Mouse (Mus musculus) liver, adult 2 months (tissue): Measurements from ENCODE around the gene Gm20388. TPM values are rescaled to one million over a fixed set of nuclear protein-coding genes. Genes with fewer than 3 reads are reported as not detected.

Source experiments
- DNase-seq: peaks from one replicate; pipeline ENCODE4 v3.0.0-alpha.2; 2011; ENCODE audit warnings: low read depth, low spot score; ENCODE audit errors: extremely low read depth
- H3K27ac ChIP-seq: fragments of 200-500 bp; replicated peaks from 2 replicates; pipeline ENCODE4 v1.5.1; 2012; ENCODE audit warnings: low read depth, mild to moderate bottlenecking, control low read depth, inconsistent platforms, low read length; ENCODE audit not compliant: insufficient read depth
- H3K27me3 ChIP-seq: fragments of 200-500 bp; 2 replicates; pipeline ENCODE4 v1.6.1; 2012; ENCODE audit warnings: mild to moderate bottlenecking, moderate library complexity, low read length, inconsistent platforms; ENCODE audit not compliant: control insufficient read depth, insufficient read depth
- H3K36me3 ChIP-seq: fragments of 200-500 bp; 2 replicates; pipeline ENCODE4 v1.6.1; 2012; ENCODE audit warnings: low read length, inconsistent platforms; ENCODE audit not compliant: control insufficient read depth, insufficient read depth
- H3K4me1 ChIP-seq: fragments of 200-500 bp; 2 replicates; pipeline ENCODE4 v1.6.1; 2011; ENCODE audit warnings: low read length; ENCODE audit not compliant: control insufficient read depth, insufficient read depth
- H3K4me3 ChIP-seq: fragments of 200-500 bp; 2 replicates; pipeline ENCODE4 v1.5.1; 2011; ENCODE audit warnings: low read depth, mild to moderate bottlenecking, control low read depth, low read length, moderate library complexity; ENCODE audit not compliant: insufficient read depth
- H3K79me2 ChIP-seq: fragments of 200-500 bp; 2 replicates; pipeline ENCODE4 v1.6.1; 2012; ENCODE audit warnings: inconsistent platforms, mild to moderate bottlenecking, low read length, moderate library complexity; ENCODE audit not compliant: control insufficient read depth, insufficient read depth
- H3K9ac ChIP-seq: fragments of 200-500 bp; 2 replicates; pipeline ENCODE4 v1.6.1; 2012; ENCODE audit warnings: low read depth, mild to moderate bottlenecking, control low read depth, inconsistent platforms, low read length
- CTCF ChIP-seq: fragments of 200-500 bp; IDR thresholded peaks from 2 replicates; pipeline ENCODE4 v1.5.1; 2011; ENCODE audit warnings: low read depth, low read length, control low read depth
- POLR2A ChIP-seq: fragments of 200-500 bp; IDR thresholded peaks from 2 replicates; pipeline ENCODE4 v1.6.1; 2011; ENCODE audit warnings: low read length, control low read depth; ENCODE audit not compliant: insufficient read depth; ENCODE audit errors: extremely low read depth
- WGBS: fragments of 180-500 bp; shearing (Covaris S2); methylation state at CpG from one replicate; pipeline ENCODE4 v1.1.7; 2018; 5-methylcytosine and 5-hydroxymethylcytosine counted together
- polyA plus RNA-seq: library from polyadenylated mRNA; depleted of rRNA; stranded (reverse); fragments of >200 nt; gene quantifications from 2 replicates; pipeline ENCODE4 v1.2.3, GENCODE M21; 2012
- total RNA-seq: library from RNA; depleted of rRNA; stranded (reverse); fragments of >200 nt; gene quantifications from 2 replicates; pipeline ENCODE4 v1.2.3, GENCODE M21; 2014

Gene Gm20388
- total and polyA plus RNA-seq, 2 experiments = 6.4 to 19.9 TPM

- Histone ChIP-seq H3K4me3 (peak within 1 kb of the TSS; percentile 77), H3K79me2 (no peaks in the 10 kb centered on the region; the same call in 1 of the 2 replicates), H3K36me3 (no peaks in the 10 kb centered on the region), H3K27ac (no peak within 1 kb of the TSS), H3K27me3 (no peaks in the 10 kb centered on the region), H3K9ac (peak within 1 kb of the TSS; percentile 76), H3K4me1 (peaks cover 2% of the 10 kb centered on the region)
- peak; percentile 67 for DNase-seq
- WGBS = 2% methylated on average over 61 of the region's 61 CpGs
- TF ChIP-seq POLR2A (peak; percentile 89), CTCF (no peak)
Observed at GRCm38 (mm10) chr8:121907587-121908248, 1997.1 kb downstream of the Gm20388 start, which contains the start of gene Slc7a5. Gene Slc7a5, minus strand, starts transcription at chr8:121907694.

- H3K4me1 ChIP-seq = peaks cover 2% of the 10 kb centered on the region
- no peaks in the 10 kb centered on the region; the same call in 1 of the 2 replicates for H3K79me2 ChIP-seq
- TF ChIP-seq POLR2A = no peak
- TF ChIP-seq CTCF = no peak
- H3K4me3 ChIP-seq = no peak overlapping the region
- H3K9ac ChIP-seq = no peak overlapping the region
- H3K36me3 ChIP-seq = no peaks in the 10 kb centered on the region
- no peak overlapping the region for H3K27ac ChIP-seq
- WGBS = 68% methylated on average over 8 of the region's 8 CpGs
- no peak for DNase-seq
- H3K27me3 ChIP-seq = no peaks in the 10 kb centered on the region
Observed at GRCm38 (mm10) chr8:121908378-121909147, 1997.9 kb downstream of the Gm20388 start.

DNA sequence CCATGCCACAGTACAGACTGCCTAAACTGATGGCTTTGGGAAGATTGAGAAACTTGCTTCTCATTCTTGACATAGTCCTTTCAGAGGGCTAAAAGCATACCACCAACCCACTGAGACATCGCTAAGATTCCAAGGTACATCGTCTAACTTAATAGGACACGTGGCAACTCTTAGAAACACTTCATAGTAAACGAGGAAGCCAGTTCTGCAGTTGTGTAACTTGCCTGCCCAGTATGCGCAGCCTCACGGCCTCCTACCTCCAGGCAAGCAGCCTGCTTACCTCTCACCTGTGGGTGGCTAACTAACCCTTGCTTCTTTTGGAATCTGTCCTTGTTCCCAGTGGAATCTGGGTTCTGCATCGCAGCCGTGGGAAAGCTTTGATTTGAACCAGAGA is 1998.5 kb downstream of the Gm20388 start:
- TF ChIP-seq POLR2A = no peak
- TF ChIP-seq CTCF = no peak
- H3K4me1 ChIP-seq = peaks cover 2% of the 10 kb centered on the region
- 49% methylated on average over 8 of the region's 8 CpGs for WGBS
- no peak for DNase-seq
- H3K9ac ChIP-seq = no peak overlapping the region
- no peak overlapping the region for H3K4me3 ChIP-seq
- H3K36me3 ChIP-seq = no peaks in the 10 kb centered on the region
- H3K79me2 ChIP-seq = no peaks in the 10 kb centered on the region; the same call in 1 of the 2 replicates
- H3K27me3 ChIP-seq = no peaks in the 10 kb centered on the region
- H3K27ac ChIP-seq = no peak overlapping the region

- no peaks in the 10 kb centered on the region; the same call in 1 of the 2 replicates for H3K79me2 ChIP-seq
- TF ChIP-seq POLR2A = no peak
- TF ChIP-seq CTCF = peak; percentile 36; the same call in 1 of the 2 replicates
- no peak overlapping the region for H3K27ac ChIP-seq
- peak; percentile 47 for DNase-seq
- peaks cover 2% of the 10 kb centered on the region for H3K4me1 ChIP-seq
- no peak overlapping the region for H3K4me3 ChIP-seq
- no peaks in the 10 kb centered on the region for H3K36me3 ChIP-seq
- no peak overlapping the region for H3K9ac ChIP-seq
- WGBS = 4% methylated on average over 6 of the region's 6 CpGs
- no peaks in the 10 kb centered on the region for H3K27me3 ChIP-seq
Observed at GRCm38 (mm10) chr8:121909663-121910062, 1999.0 kb downstream of the Gm20388 start.

DNA sequence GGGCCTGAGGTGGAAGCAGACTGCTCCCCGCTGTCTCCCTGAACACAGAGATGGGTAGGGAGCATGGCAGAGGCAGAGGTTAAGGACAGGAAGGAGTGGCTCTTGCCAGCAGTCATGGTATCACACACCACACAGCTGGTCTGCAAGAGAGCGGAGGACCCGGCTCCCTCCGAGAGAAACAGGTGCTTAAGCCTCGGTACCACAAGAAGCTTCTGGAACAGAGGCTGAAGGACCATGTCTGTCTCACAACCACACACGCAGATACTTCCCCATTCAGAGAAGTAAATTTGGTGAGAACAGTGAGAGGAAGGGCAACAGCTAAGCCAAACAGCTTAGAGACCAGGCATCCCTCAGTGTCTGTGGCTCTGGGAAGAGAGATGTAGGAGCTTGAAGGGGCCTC is 2000.8 kb downstream of the Gm20388 start:
- H3K27ac ChIP-seq = no peak overlapping the region
- no peak for TF ChIP-seq POLR2A
- TF ChIP-seq CTCF = no peak
- peaks cover 2% of the 10 kb centered on the region for H3K4me1 ChIP-seq

DNA sequence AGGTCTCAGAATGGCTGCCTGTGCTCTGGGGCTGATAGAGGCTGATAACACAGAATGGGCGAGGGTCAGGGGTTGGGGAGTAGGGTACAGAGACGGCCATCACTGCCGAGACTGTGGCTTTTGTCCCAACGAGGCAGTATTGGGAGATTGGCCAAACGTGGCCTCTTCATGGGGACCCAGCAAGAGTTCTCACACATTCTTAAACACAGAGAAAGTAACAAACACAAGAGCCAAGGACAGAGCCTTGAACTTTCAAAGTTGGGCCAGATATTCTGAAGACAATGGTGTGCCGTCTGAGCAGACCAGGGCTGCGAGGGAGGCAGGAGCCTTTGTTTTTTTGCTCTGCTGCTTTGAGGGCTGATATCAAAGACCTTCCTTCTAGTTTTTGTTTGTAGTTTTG is 2001.3 kb downstream of the Gm20388 start:
- H3K27ac ChIP-seq = no peak overlapping the region
- no peak for DNase-seq
- peaks cover 2% of the 10 kb centered on the region for H3K4me1 ChIP-seq

More for the DNA sequence above, 2000.8 kb downstream of the Gm20388 start:
- no peaks in the 10 kb centered on the region; the same call in 1 of the 2 replicates for H3K79me2 ChIP-seq
- no peak overlapping the region for H3K4me3 ChIP-seq
- 90% methylated on average over 6 of the region's 6 CpGs for WGBS
- no peak overlapping the region for H3K9ac ChIP-seq
- no peaks in the 10 kb centered on the region for H3K27me3 ChIP-seq
- 0 out of 2 replicates have a peak, but pooled peaks cover 2% of the 10 kb centered on the region for H3K36me3 ChIP-seq
- no peak for DNase-seq

More for the DNA sequence above, 2001.3 kb downstream of the Gm20388 start:
- no peak for TF ChIP-seq POLR2A
- TF ChIP-seq CTCF = no peak
- H3K36me3 ChIP-seq = 0 out of 2 replicates have a peak, but pooled peaks cover 2% of the 10 kb centered on the region
- WGBS = 79% methylated on average over 7 of the region's 7 CpGs
- H3K9ac ChIP-seq = no peak overlapping the region
- H3K27me3 ChIP-seq = no peaks in the 10 kb centered on the region
- H3K79me2 ChIP-seq = no peaks in the 10 kb centered on the region; the same call in 1 of the 2 replicates
- no peak overlapping the region for H3K4me3 ChIP-seq
